Mouse (Mus musculus) lung, postnatal 0 days (tissue): ENCODE results near the gene Schip1.

ENCODE experiments used
- CTCF ChIP-seq: IDR thresholded peaks from 2 replicates; pipeline ENCODE4 v1.5.1; 2016; ENCODE audit warnings: antibody characterized with exemption, mild to moderate bottlenecking
- EP300 ChIP-seq: IDR thresholded peaks from 2 replicates; pipeline ENCODE4 v1.6.1; 2016; ENCODE audit warnings: antibody characterized with exemption, mild to moderate bottlenecking, control low read depth

DNA sequence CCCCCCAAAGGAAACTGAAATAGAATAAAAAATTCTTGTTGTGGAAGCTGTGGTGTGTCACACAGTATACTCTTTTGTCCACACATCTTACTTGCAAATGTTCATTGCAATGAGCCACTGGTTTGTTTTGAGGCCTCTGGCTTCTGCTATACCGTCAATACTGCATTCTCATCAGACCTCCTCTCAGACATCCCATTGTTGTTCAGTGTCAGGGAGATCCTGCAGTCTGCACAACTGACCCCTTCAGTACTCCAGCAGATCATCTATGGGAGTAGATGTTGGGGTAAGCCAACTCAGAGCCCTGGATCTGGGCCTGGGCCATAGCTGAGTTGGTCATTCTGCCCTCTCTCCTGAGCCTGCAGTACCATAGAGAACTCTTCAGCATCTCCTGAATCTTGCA, 423.0 kb downstream of the Schip1 start:
- no peak for TF ChIP-seq CTCF
- TF ChIP-seq EP300 = no peak
